Mouse (Mus musculus) MEL (cell line): ENCODE measurements at regions not wholly inside any gene's neighbourhood (a gene's known extent, or its start where the extent isn't known, plus 50 kb on each side); places are given as distances from the start of the nearest gene placed in this dataset.

Experiments
- DNase-seq: peaks from one replicate; pipeline ENCODE4 v3.0.0; 2011; ENCODE audit warnings: low read depth, low spot score
- H3K27ac ChIP-seq: 2 replicates; pipeline ENCODE4 v1.5.1; 2012; ENCODE audit warnings: low read depth, mild to moderate bottlenecking, control low read depth, low read length, moderate library complexity; ENCODE audit not compliant: control insufficient read depth
- H3K27me3 ChIP-seq, 2 experiments: fragments of 150-350 bp in 1 of 2; sonication (generic) in 1 of 2; 2 replicates each; pipeline ENCODE4 v1.6.1; 2012; ENCODE audit warnings: low read length in 2 of 2, mild to moderate bottlenecking in 2 of 2, improper control_type of control experiment in 1 of 2, moderate library complexity in 1 of 2; ENCODE audit not compliant: insufficient read depth in 2 of 2, control insufficient read depth in 1 of 2
- H3K36me3 ChIP-seq, 2 experiments: 2 replicates each; pipeline ENCODE4 v1.6.1; 2012 to 2014; ENCODE audit warnings: low read length in 2 of 2, improper control_type of control experiment in 1 of 2, inconsistent platforms in 1 of 2, mild to moderate bottlenecking in 1 of 2; ENCODE audit not compliant: insufficient read depth in 2 of 2, control insufficient read depth in 1 of 2
- H3K4me1 ChIP-seq, 2 experiments: fragments of 150-350 bp in 1 of 2; sonication (generic) in 1 of 2; 2 replicates each; pipeline ENCODE4 v1.6.1; 2012; ENCODE audit warnings: low read length in 2 of 2, improper control_type of control experiment in 1 of 2, mild to moderate bottlenecking in 1 of 2; ENCODE audit not compliant: insufficient read depth in 2 of 2, control insufficient read depth in 1 of 2
- H3K4me3 ChIP-seq, 2 experiments: fragments of 150-350 bp in 1 of 2; sonication (generic) in 1 of 2; 2 replicates each; pipeline ENCODE4 v1.5.1; 2012; ENCODE audit warnings: low read depth in 2 of 2, low read length in 2 of 2, mild to moderate bottlenecking in 2 of 2, moderate library complexity in 2 of 2, control low read depth in 1 of 2, improper control_type of control experiment in 1 of 2; ENCODE audit not compliant: control insufficient read depth in 1 of 2, insufficient read depth in 1 of 2
- H3K79me2 ChIP-seq: 2 replicates; pipeline ENCODE4 v1.6.1; 2012; ENCODE audit warnings: mild to moderate bottlenecking, low read length, moderate library complexity; ENCODE audit not compliant: control insufficient read depth, poor library complexity, insufficient read depth
- H3K9ac ChIP-seq: 2 replicates; pipeline ENCODE4 v1.6.1; 2012; ENCODE audit warnings: low read depth, mild to moderate bottlenecking, control low read depth, low read length, moderate library complexity; ENCODE audit not compliant: control insufficient read depth, poor library complexity, severe bottlenecking
- H3K9me3 ChIP-seq: fragments of 150-350 bp; sonication (generic); replicated peaks from 2 replicates; pipeline ENCODE4 v1.6.1; 2012; ENCODE audit warnings: mild to moderate bottlenecking, low read length, improper control_type of control experiment, moderate library complexity; ENCODE audit not compliant: insufficient read depth
- EP300 ChIP-seq, 2 experiments: IDR thresholded peaks; 2 replicates each; pipeline ENCODE4 v1.6.1; 2011; ENCODE audit warnings: improper control_type of control experiment in 2 of 2, low read length in 2 of 2, low read depth in 1 of 2, mild to moderate bottlenecking in 1 of 2
- GATA1 ChIP-seq: IDR thresholded peaks from 2 replicates; pipeline ENCODE4 v1.6.1; 2011; ENCODE audit warnings: low read depth, low read length, improper control_type of control experiment
- MAX ChIP-seq: IDR thresholded peaks from 2 replicates; pipeline ENCODE4 v1.6.1; 2011; ENCODE audit warnings: low read length, improper control_type of control experiment
- MAZ ChIP-seq: IDR thresholded peaks from 2 replicates; pipeline ENCODE4 v1.6.1; 2012; ENCODE audit warnings: low read depth, mild to moderate bottlenecking, inconsistent platforms, low read length, improper control_type of control experiment

GRCm38 (mm10) chr13:100883711-100884110 lies 50.5 kb upstream of the Slc30a5 start:
- Histone ChIP-seq H3K27ac (no peak overlapping the region), H3K27me3 (peaks cover 0 to 1% of the 10 kb centered on the region in 2 experiments; a peak in 2 of 4 replicates), H3K79me2 (no peaks in the 10 kb centered on the region), H3K9ac (no peak overlapping the region), H3K36me3 (peaks cover 0 to 7% of the 10 kb centered on the region in 2 experiments; a peak in 2 of 4 replicates), H3K4me3 (peak overlapping the region in 1 of 2 experiments; percentile 40; a peak in 1 of 4 replicates), H3K4me1 (peaks cover 0 to 5% of the 10 kb centered on the region in 2 experiments; a peak in 1 of 4 replicates), H3K9me3 (no peaks in the 10 kb centered on the region)
- peak; percentile 61 for DNase-seq
- TF ChIP-seq EP300 (IDR thresholded peaks at IDR 0.05; ENCODE audit: low read depth in 1 of 2, low read length in 2 of 2), result peak in 1 of 2 experiments; percentile 15; a peak in 1 of 4 replicates
- TF ChIP-seq MAZ, result no peak
- peak; percentile 65 for TF ChIP-seq GATA1
- TF ChIP-seq MAX, result peak; percentile 55
